Mouse (Mus musculus): ENCODE results near the gene Acss3. TPM values are rescaled to one million over a fixed set of nuclear protein-coding genes. Genes with fewer than 3 reads are reported as not detected.

Gene Acss3
- polyA plus RNA-seq, 1 experiment from 2014 or later = 0.84 TPM

- 50% methylated on average over 1 of the region's 1 CpGs for WGBS
- H3K4me3 ChIP-seq = no peak overlapping the region
- H3K4me2 ChIP-seq = no peak overlapping the region
- no peak overlapping the region for H3K9ac ChIP-seq
- no peaks in the 10 kb centered on the region for H3K36me3 ChIP-seq
- H3K27ac ChIP-seq (replicated peaks) = no peak overlapping the region
- no peaks in the 10 kb centered on the region for H3K9me3 ChIP-seq
- no peak for ATAC-seq (ENCODE audit: low read depth)
- peaks cover 5% of the 10 kb centered on the region for H3K4me1 ChIP-seq (replicated peaks)
- no peaks in the 10 kb centered on the region for H3K27me3 ChIP-seq
Measured at GRCm38 (mm10) chr10:107115121-107115520, 8.3 kb downstream of the Acss3 start.

GRCm38 (mm10) chr10:107094452-107094851, 29.0 kb downstream of the Acss3 start:
- H3K9me3 ChIP-seq = no peaks in the 10 kb centered on the region
- H3K27me3 ChIP-seq = no peaks in the 10 kb centered on the region
- H3K4me1 ChIP-seq (replicated peaks) = no peaks in the 10 kb centered on the region
- no peak overlapping the region for H3K9ac ChIP-seq
- no peak overlapping the region for H3K27ac ChIP-seq (replicated peaks)
- no peak for ATAC-seq (ENCODE audit: low read depth)
- H3K36me3 ChIP-seq = no peaks in the 10 kb centered on the region
- H3K4me3 ChIP-seq = no peak overlapping the region
- WGBS = 67% methylated on average over 3 of the region's 3 CpGs
- no peak overlapping the region for H3K4me2 ChIP-seq

GRCm38 (mm10) chr10:107053846-107054624, 69.4 kb downstream of the Acss3 start:
- Histone ChIP-seq H3K9me3 (no peaks in the 10 kb centered on the region), H3K36me3 (no peaks in the 10 kb centered on the region), H3K9ac (no peak overlapping the region), H3K4me2 (no peak overlapping the region), H3K27ac (replicated peaks) (no peak overlapping the region), H3K4me1 (replicated peaks) (no peaks in the 10 kb centered on the region), H3K27me3 (no peaks in the 10 kb centered on the region), H3K4me3 (no peak overlapping the region)
- WGBS = 75% methylated on average over 4 of the region's 4 CpGs
- no peak for ATAC-seq (ENCODE audit: low read depth)

- no peak overlapping the region for H3K4me3 ChIP-seq
- H3K9me3 ChIP-seq = no peaks in the 10 kb centered on the region
- no peaks in the 10 kb centered on the region for H3K27me3 ChIP-seq
- H3K9ac ChIP-seq = no peak overlapping the region
- WGBS = 90% methylated on average over 2 of the region's 2 CpGs
- no peaks in the 10 kb centered on the region for H3K36me3 ChIP-seq
- no peak overlapping the region for H3K27ac ChIP-seq (replicated peaks)
- no peak overlapping the region for H3K4me2 ChIP-seq
- ATAC-seq (ENCODE audit: low read depth) = no peak
- no peaks in the 10 kb centered on the region for H3K4me1 ChIP-seq (replicated peaks)
Measured at GRCm38 (mm10) chr10:107050489-107050888, 73.0 kb downstream of the Acss3 start.

- no peak for ATAC-seq (ENCODE audit: low read depth)
- H3K27ac ChIP-seq (replicated peaks) = no peak overlapping the region
- 93% methylated on average over 1 of the region's 1 CpGs for WGBS
Measured at GRCm38 (mm10) chr10:107042656-107043055, 80.8 kb downstream of the Acss3 start.

GRCm38 (mm10) chr10:107040837-107041236, 82.6 kb downstream of the Acss3 start:
- H3K9ac ChIP-seq = no peak overlapping the region
- H3K27ac ChIP-seq (replicated peaks) = no peak overlapping the region
- no peaks in the 10 kb centered on the region for H3K9me3 ChIP-seq
- no peak overlapping the region for H3K4me3 ChIP-seq
- no peaks in the 10 kb centered on the region for H3K27me3 ChIP-seq
- 94% methylated on average over 2 of the region's 2 CpGs for WGBS
- H3K36me3 ChIP-seq = no peaks in the 10 kb centered on the region
- no peak overlapping the region for H3K4me2 ChIP-seq
- no peak for ATAC-seq (ENCODE audit: low read depth)
- no peaks in the 10 kb centered on the region for H3K4me1 ChIP-seq (replicated peaks)

More at GRCm38 (mm10) chr10:107042656-107043055, 80.8 kb downstream of the Acss3 start:
- Histone ChIP-seq H3K9ac (no peak overlapping the region), H3K4me3 (no peak overlapping the region), H3K27me3 (no peaks in the 10 kb centered on the region), H3K4me2 (no peak overlapping the region), H3K36me3 (no peaks in the 10 kb centered on the region), H3K9me3 (no peaks in the 10 kb centered on the region), H3K4me1 (replicated peaks) (no peaks in the 10 kb centered on the region)

GRCm38 (mm10) chr10:107040378-107040777, 83.1 kb downstream of the Acss3 start:
- H3K27ac ChIP-seq (replicated peaks) = no peak overlapping the region
- H3K4me2 ChIP-seq = no peak overlapping the region
- ATAC-seq (ENCODE audit: low read depth) = no peak

GRCm38 (mm10) chr10:107039211-107039610, 84.3 kb downstream of the Acss3 start:
- ATAC-seq (ENCODE audit: low read depth) = no peak
- 87% methylated on average over 4 of the region's 4 CpGs for WGBS
- Histone ChIP-seq H3K27me3 (no peaks in the 10 kb centered on the region), H3K4me1 (replicated peaks) (no peaks in the 10 kb centered on the region), H3K4me2 (no peak overlapping the region), H3K27ac (replicated peaks) (no peak overlapping the region), H3K36me3 (no peaks in the 10 kb centered on the region), H3K9ac (no peak overlapping the region), H3K9me3 (no peaks in the 10 kb centered on the region), H3K4me3 (no peak overlapping the region)

More at GRCm38 (mm10) chr10:107040378-107040777, 83.1 kb downstream of the Acss3 start:
- H3K27me3 ChIP-seq = no peaks in the 10 kb centered on the region
- H3K9ac ChIP-seq = no peak overlapping the region
- H3K4me3 ChIP-seq = no peak overlapping the region
- WGBS = 83% methylated on average over 6 of the region's 6 CpGs
- H3K36me3 ChIP-seq = no peaks in the 10 kb centered on the region
- no peaks in the 10 kb centered on the region for H3K9me3 ChIP-seq
- H3K4me1 ChIP-seq (replicated peaks) = no peaks in the 10 kb centered on the region

- 47% methylated on average over 4 of the region's 4 CpGs for WGBS
- no peak overlapping the region for H3K27ac ChIP-seq (replicated peaks)
- no peak overlapping the region for H3K4me2 ChIP-seq
- H3K27me3 ChIP-seq = no peaks in the 10 kb centered on the region
- H3K4me3 ChIP-seq = no peak overlapping the region
- no peaks in the 10 kb centered on the region for H3K36me3 ChIP-seq
- H3K9ac ChIP-seq = no peak overlapping the region
- no peaks in the 10 kb centered on the region for H3K4me1 ChIP-seq (replicated peaks)
- no peaks in the 10 kb centered on the region for H3K9me3 ChIP-seq
- peak; percentile 65 for ATAC-seq (ENCODE audit: low read depth)
Measured at GRCm38 (mm10) chr10:107024254-107024653, 99.2 kb downstream of the Acss3 start.

- Histone ChIP-seq H3K4me1 (replicated peaks) (no peaks in the 10 kb centered on the region), H3K9me3 (no peaks in the 10 kb centered on the region), H3K4me3 (no peak overlapping the region), H3K36me3 (no peaks in the 10 kb centered on the region), H3K27me3 (no peaks in the 10 kb centered on the region), H3K27ac (replicated peaks) (no peak overlapping the region), H3K4me2 (no peak overlapping the region), H3K9ac (no peak overlapping the region)
- 78% methylated on average over 5 of the region's 5 CpGs for WGBS
- ATAC-seq (ENCODE audit: low read depth) = no peak
Measured at GRCm38 (mm10) chr10:107021118-107021517, 102.3 kb downstream of the Acss3 start.

GRCm38 (mm10) chr10:107011142-107011541, 112.3 kb downstream of the Acss3 start:
- ATAC-seq (ENCODE audit: low read depth) = peak; percentile 59; the same call in 1 of the 2 replicates
- WGBS = 64% methylated on average over 2 of the region's 2 CpGs
- Histone ChIP-seq H3K9me3 (no peaks in the 10 kb centered on the region), H3K4me2 (no peak overlapping the region), H3K36me3 (no peaks in the 10 kb centered on the region), H3K4me1 (replicated peaks) (no peaks in the 10 kb centered on the region), H3K9ac (no peak overlapping the region), H3K27me3 (no peaks in the 10 kb centered on the region), H3K4me3 (no peak overlapping the region), H3K27ac (replicated peaks) (no peak overlapping the region)

- H3K27ac ChIP-seq (replicated peaks) = no peak overlapping the region
- H3K9ac ChIP-seq = no peak overlapping the region
- H3K9me3 ChIP-seq = no peaks in the 10 kb centered on the region
- H3K36me3 ChIP-seq = no peaks in the 10 kb centered on the region
- WGBS = 52% methylated on average over 2 of the region's 2 CpGs
- H3K4me1 ChIP-seq (replicated peaks) = no peaks in the 10 kb centered on the region
- H3K27me3 ChIP-seq = no peaks in the 10 kb centered on the region
- H3K4me3 ChIP-seq = no peak overlapping the region
- ATAC-seq (ENCODE audit: low read depth) = peak; percentile 80
- no peak overlapping the region for H3K4me2 ChIP-seq
Measured at GRCm38 (mm10) chr10:106998052-106998625, 125.3 kb downstream of the Acss3 start.

All from neural tube, embryonic 13.5 days (tissue).